Mouse (Mus musculus) lung, postnatal 0 days (tissue): Measurements from ENCODE around the gene Ptprg.

ENCODE experiments used
- CTCF ChIP-seq: IDR thresholded peaks from 2 replicates; pipeline ENCODE4 v1.5.1; 2016; ENCODE audit warnings: antibody characterized with exemption, mild to moderate bottlenecking
- EP300 ChIP-seq: IDR thresholded peaks from 2 replicates; pipeline ENCODE4 v1.6.1; 2016; ENCODE audit warnings: antibody characterized with exemption, mild to moderate bottlenecking, control low read depth

- TF ChIP-seq CTCF (no peak), EP300 (no peak)
Measured at GRCm38 (mm10) chr14:12041566-12041965, 488.2 kb downstream of the Ptprg start.
